Mouse (Mus musculus) myocyte (in vitro differentiated cells): ENCODE measurements around the gene Sowahb.

Experiments
- CEBPB ChIP-seq: IDR thresholded peaks from 2 replicates; pipeline ENCODE4 v1.6.1; 2011; ENCODE audit warnings: mild to moderate bottlenecking, moderate library complexity; ENCODE audit not compliant: poor library complexity, insufficient read depth, severe bottlenecking
- MAX ChIP-seq: IDR thresholded peaks from one replicate; pipeline ENCODE4 v1.6.1; 2011; ENCODE audit warnings: low read depth, mild to moderate bottlenecking, control low read depth
- MYOG ChIP-seq, 3 experiments: IDR thresholded peaks; one replicate each; pipeline ENCODE4 v1.6.1; 2011; ENCODE audit warnings: control low read depth in 2 of 3, low read depth in 2 of 3, mild to moderate bottlenecking in 2 of 3; ENCODE audit not compliant: insufficient read length in 2 of 3, control insufficient read depth in 1 of 3, insufficient read depth in 1 of 3
- POLR2A ChIP-seq: IDR thresholded peaks from one replicate; pipeline ENCODE4 v1.6.1; 2011; ENCODE audit warnings: low read depth, mild to moderate bottlenecking, control low read depth, moderate library complexity; ENCODE audit not compliant: insufficient read length
- POLR2AphosphoS2 ChIP-seq: IDR thresholded peaks from one replicate; pipeline ENCODE4 v1.6.1; 2011; ENCODE audit warnings: low read depth, control low read depth; ENCODE audit not compliant: insufficient read length
- REST ChIP-seq: IDR thresholded peaks from one replicate; pipeline ENCODE4 v1.6.1; 2011; ENCODE audit warnings: mild to moderate bottlenecking, control low read depth, moderate library complexity; ENCODE audit not compliant: insufficient read depth, insufficient read length
- SRF ChIP-seq: IDR thresholded peaks from one replicate; pipeline ENCODE4 v1.6.1; 2011; ENCODE audit warnings: low read depth; ENCODE audit not compliant: control insufficient read depth, insufficient read length
- TCF12 ChIP-seq: IDR thresholded peaks from one replicate; pipeline ENCODE4 v1.6.1; 2011; ENCODE audit warnings: mild to moderate bottlenecking, control low read depth; ENCODE audit not compliant: poor library complexity, insufficient read depth, severe bottlenecking

GRCm38 (mm10) chr5:92992106-92992505 is 52.7 kb downstream of the Sowahb start:
- no peak for TF ChIP-seq POLR2A
- no peak for TF ChIP-seq POLR2AphosphoS2
- TF ChIP-seq REST = no peak
- TF ChIP-seq CEBPB = no peak
- TF ChIP-seq MYOG (IDR thresholded peaks at IDR 0.05; ENCODE audit: control insufficient read depth in 1 of 3, insufficient read depth in 1 of 3, insufficient read length in 2 of 3, low read depth in 2 of 3) = no peak
- no peak for TF ChIP-seq SRF
- no peak for TF ChIP-seq TCF12
- no peak for TF ChIP-seq MAX
